Mouse (Mus musculus) kidney, adult 2 months (tissue): ENCODE results near the gene Rnase9. TPM values are rescaled to one million over a fixed set of nuclear protein-coding genes. Genes with fewer than 3 reads are reported as not detected.

ENCODE experiments used
- DNase-seq: peaks from one replicate; pipeline ENCODE4 v3.0.0; 2021
- H3K27ac ChIP-seq: fragments of 200-500 bp; 2 replicates; pipeline ENCODE4 v1.5.1; 2012; ENCODE audit warnings: low read depth, low read length, control low read depth, inconsistent platforms; ENCODE audit not compliant: insufficient read depth
- H3K27me3 ChIP-seq: fragments of 200-500 bp; replicated peaks from 2 replicates; pipeline ENCODE4 v1.6.1; 2012; ENCODE audit warnings: mild to moderate bottlenecking, moderate library complexity, low read length, inconsistent platforms; ENCODE audit not compliant: control insufficient read depth, insufficient read depth
- H3K36me3 ChIP-seq: fragments of 200-500 bp; 2 replicates; pipeline ENCODE4 v1.6.1; 2012; ENCODE audit warnings: mild to moderate bottlenecking, moderate library complexity, low read length, inconsistent platforms; ENCODE audit not compliant: control insufficient read depth, insufficient read depth
- H3K4me1 ChIP-seq: fragments of 200-500 bp; 2 replicates; pipeline ENCODE4 v1.6.1; 2011; ENCODE audit warnings: low read length; ENCODE audit not compliant: control insufficient read depth, insufficient read depth
- H3K4me3 ChIP-seq: fragments of 200-500 bp; 2 replicates; pipeline ENCODE4 v1.5.1; 2011; ENCODE audit warnings: mild to moderate bottlenecking, low read depth, low read length, control low read depth; ENCODE audit not compliant: insufficient read depth
- CTCF ChIP-seq: fragments of 200-500 bp; conservative IDR thresholded peaks from 2 replicates; pipeline ENCODE4 v1.5.1; 2011; ENCODE audit warnings: low read depth, mild to moderate bottlenecking, control low read depth, low read length, moderate library complexity, mixed read lengths; ENCODE audit not compliant: insufficient read depth, insufficient read length
- POLR2A ChIP-seq: fragments of 200-500 bp; IDR thresholded peaks from one replicate; pipeline ENCODE4 v1.6.1; 2011; ENCODE audit warnings: low read depth, low read length, control low read depth
- WGBS: fragments of 180-500 bp; shearing (Covaris S2); methylation state at CpG from one replicate; pipeline ENCODE4 v1.1.7; 2018; 5-methylcytosine and 5-hydroxymethylcytosine counted together
- polyA plus RNA-seq: library from polyadenylated mRNA; depleted of rRNA; stranded (reverse); fragments of >200 nt; gene quantifications from 2 replicates; pipeline ENCODE4 v1.2.3, GENCODE M21; 2012

Rnase9 gene
- polyA plus RNA-seq, 1 experiment: not detected

DNA sequence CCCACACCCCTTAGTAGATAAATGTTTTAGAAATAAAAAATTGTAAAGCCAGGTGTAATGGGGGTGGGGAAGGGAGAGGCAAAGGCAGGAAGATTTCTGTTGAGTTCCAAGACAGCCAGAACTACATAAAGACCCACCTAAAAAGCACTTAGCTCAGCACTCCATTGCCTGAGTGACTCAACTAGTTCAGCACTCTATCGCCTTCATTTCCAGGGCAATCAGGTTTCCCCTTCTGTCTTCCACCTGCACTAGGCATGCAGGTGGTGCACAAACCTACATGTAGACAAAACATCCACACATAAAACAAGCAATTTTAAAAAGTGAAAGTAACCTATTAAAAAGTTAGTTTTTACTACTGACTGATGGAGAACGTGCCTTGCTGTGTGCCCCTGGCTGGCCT, 43.4 kb upstream of the Rnase9 start:
- WGBS: 79% methylated on average over 2 of the region's 2 CpGs

DNA sequence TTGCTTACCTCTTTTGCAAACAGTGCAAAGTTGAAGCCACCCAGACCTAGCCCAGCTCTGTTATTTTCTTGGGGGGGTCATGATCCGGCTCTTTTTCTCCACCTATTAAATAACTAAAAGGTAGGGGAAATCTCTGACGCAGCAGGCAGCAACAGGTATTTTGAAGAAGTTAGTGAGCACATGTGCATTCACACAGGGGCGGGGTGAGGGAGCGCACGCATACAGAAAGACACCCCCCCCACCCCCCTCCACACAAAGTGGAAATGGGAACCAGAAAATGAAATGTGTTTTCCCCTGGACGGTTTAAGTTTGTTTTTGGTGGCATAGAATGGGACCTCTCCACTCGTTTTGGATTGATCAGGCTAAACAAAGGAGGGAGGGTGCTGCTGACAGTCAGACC, 42.1 kb upstream of the Rnase9 start:
- H3K4me1 ChIP-seq: no peaks in the 10 kb centered on the region
- H3K36me3 ChIP-seq: no peaks in the 10 kb centered on the region
- H3K4me3 ChIP-seq: no peak overlapping the region
- DNase-seq: no peak
- no peak overlapping the region for H3K27ac ChIP-seq
- TF ChIP-seq POLR2A (no peak), CTCF (no peak)
- WGBS: 63% methylated on average over 7 of the region's 7 CpGs
- no peaks in the 10 kb centered on the region for H3K27me3 ChIP-seq

More for the DNA sequence above, 43.4 kb upstream of the Rnase9 start:
- H3K27me3 ChIP-seq: no peaks in the 10 kb centered on the region
- TF ChIP-seq CTCF: no peak
- TF ChIP-seq POLR2A: no peak
- H3K36me3 ChIP-seq: no peaks in the 10 kb centered on the region
- no peaks in the 10 kb centered on the region for H3K4me1 ChIP-seq
- no peak overlapping the region for H3K4me3 ChIP-seq
- no peak overlapping the region for H3K27ac ChIP-seq
- no peak for DNase-seq

DNA sequence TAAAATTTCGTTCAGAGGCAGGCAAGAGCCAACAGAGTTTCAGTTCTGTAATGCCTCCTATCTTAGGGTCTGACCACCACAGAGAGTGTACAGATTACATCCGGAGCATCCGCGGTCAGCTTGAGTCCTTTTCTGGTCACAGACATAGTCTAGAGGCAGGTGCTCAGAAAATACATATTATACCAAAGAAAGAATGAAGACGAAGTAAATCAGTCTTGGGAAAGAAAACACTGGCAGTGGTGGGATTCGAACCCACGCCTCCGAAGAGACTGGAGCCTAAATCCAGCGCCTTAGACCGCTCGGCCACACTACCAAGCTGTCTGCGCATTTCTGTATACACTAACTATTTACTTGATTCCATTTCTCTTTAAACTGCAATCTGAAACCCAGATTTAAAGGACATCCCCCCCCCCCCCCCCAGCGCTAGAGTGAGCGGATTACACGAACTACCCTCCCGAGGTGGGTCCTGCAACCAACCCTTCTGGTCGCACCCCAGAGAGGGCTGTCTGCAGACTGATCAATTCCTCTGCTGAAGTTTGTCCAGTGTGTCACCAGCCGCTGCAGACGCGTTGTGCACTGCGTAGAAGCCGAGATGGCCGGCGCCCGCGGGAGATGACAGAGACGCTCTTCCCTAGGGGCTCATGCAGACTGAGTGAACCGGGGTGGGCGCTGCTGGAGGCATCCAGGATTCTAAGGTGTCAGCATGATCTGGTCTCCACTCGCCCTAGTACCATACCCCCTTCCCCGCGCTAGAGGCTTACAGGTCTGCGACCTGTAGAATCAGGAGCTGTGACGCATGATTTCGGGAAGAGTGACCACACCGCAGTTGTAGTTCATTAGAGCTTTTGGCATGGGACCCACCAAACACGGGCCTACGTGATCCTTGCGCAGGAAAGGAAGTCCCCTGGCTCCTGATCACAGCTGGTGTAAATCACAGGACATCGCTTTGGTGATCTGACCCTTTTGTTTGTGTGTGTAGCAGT, 41.2 kb upstream of the Rnase9 start:
- no peaks in the 10 kb centered on the region for H3K36me3 ChIP-seq
- H3K4me3 ChIP-seq: peak overlapping the region; percentile 64
- peak; percentile 80 for DNase-seq
- no peaks in the 10 kb centered on the region for H3K27me3 ChIP-seq
- TF ChIP-seq CTCF: no peak
- no peak for TF ChIP-seq POLR2A
- 5% methylated on average over 40 of the region's 40 CpGs for WGBS
- no peaks in the 10 kb centered on the region for H3K4me1 ChIP-seq
- H3K27ac ChIP-seq: no peak overlapping the region

DNA sequence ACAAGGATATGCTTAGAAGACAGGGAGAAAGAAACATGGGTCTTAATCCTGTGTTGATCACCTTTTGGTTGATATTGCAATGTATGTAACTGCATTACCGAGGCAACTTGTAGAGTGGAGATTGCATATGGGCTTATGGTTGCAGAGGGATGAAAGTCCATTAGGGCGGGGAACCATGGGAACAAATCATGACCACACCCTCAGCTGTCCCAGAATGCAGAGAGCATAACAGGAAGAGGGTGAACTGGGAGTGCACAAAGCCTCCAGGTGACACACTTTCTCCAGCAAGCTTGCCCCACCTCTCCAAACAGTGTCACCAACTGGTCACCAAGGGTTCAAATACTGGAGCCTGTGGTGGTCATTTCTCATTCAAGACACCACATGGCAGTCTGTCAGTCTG, 39.4 kb upstream of the Rnase9 start:
- no peaks in the 10 kb centered on the region for H3K36me3 ChIP-seq
- WGBS: 85% methylated on average over 2 of the region's 2 CpGs
- H3K27ac ChIP-seq: no peak overlapping the region
- no peak overlapping the region for H3K4me3 ChIP-seq
- H3K4me1 ChIP-seq: no peaks in the 10 kb centered on the region
- no peaks in the 10 kb centered on the region for H3K27me3 ChIP-seq
- TF ChIP-seq POLR2A (no peak), CTCF (no peak)
- no peak for DNase-seq

DNA sequence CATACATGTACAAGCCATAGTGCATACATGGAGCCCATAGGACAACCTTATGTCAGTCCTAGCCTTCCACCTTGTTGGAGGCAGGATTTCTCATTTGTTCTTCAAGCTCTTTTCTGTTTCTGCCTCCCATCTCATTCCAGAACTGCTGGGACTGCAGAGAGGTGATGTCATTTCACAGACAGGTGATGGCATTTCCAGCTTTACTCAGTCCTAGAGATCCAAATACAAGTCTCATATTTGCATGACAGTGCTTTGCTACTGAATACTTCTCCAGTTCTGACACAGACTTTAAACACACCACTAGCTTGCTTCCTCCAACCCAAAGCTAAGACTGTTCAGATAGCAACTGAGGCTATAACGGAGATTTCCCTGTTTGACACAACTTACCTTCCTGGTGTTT, 37.5 kb upstream of the Rnase9 start:
- DNase-seq: no peak
- H3K27ac ChIP-seq: no peak overlapping the region
- H3K36me3 ChIP-seq: no peaks in the 10 kb centered on the region
- TF ChIP-seq POLR2A (no peak), CTCF (no peak)
- no peak overlapping the region for H3K4me3 ChIP-seq
- H3K4me1 ChIP-seq: no peaks in the 10 kb centered on the region
- 94% methylated on average over 1 of the region's 1 CpGs for WGBS
- no peaks in the 10 kb centered on the region for H3K27me3 ChIP-seq

DNA sequence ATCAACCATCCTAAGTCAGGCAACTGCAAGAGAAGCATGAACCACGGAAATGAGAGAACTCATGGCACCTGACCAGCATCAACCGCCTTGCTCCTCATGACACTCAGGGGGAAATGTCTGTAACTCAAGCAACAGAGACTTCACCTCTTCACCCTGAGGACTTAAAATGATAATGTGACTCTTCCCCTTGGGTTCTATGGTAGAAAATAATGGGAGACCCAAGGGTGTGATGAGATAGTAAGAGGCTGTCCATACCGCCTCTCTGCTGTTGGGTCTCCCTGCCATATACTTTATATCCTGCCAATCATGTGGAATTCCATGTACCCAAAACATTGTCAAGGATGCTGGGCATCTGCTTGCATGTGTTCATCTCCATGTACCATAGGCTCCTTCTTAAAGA, 32.7 kb upstream of the Rnase9 start, which contains the start of gene Olfr750:
Gene Olfr750 (minus strand): TSS at position 101 of the 400 bp plus-strand sequence.
- Histone ChIP-seq H3K4me3 (no peak within 1 kb of the TSS), H3K27ac (no peak within 1 kb of the TSS), H3K27me3 (no peaks in the 10 kb centered on the region), H3K36me3 (no peaks in the 10 kb centered on the region), H3K4me1 (no peaks in the 10 kb centered on the region)
- TF ChIP-seq CTCF (no peak), POLR2A (no peak)
- no peak for DNase-seq
- WGBS: 92% methylated on average over 3 of the region's 3 CpGs

DNA sequence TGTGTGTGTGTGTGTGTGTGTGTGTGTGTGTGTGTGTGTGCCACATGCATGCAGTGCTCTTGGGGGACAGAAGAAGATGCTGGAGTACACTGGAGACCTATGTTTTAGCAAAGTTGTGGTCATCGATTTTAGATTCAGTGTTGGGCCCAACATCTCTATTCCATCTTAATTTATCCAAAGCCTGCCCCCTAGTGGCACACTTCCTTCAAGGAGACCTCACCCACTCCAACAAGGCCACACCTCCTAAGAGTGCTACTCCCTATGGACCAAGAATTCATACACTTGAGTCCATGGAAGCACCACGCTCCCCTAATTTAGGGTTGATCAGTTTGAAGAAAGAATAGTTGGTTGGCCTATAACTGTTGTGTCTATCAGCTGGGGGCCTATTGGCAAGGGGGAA, 27.9 kb upstream of the Rnase9 start:
- Histone ChIP-seq H3K27me3 (no peaks in the 10 kb centered on the region), H3K4me1 (no peaks in the 10 kb centered on the region), H3K4me3 (no peak overlapping the region), H3K36me3 (no peaks in the 10 kb centered on the region), H3K27ac (no peak overlapping the region)
- peak; percentile 46 for DNase-seq
- TF ChIP-seq CTCF (peak; percentile 40), POLR2A (no peak)
- WGBS: 94% methylated on average over 2 of the region's 2 CpGs
